Mouse (Mus musculus) T-cell, adult 2 months (primary cell): ENCODE measurements at regions not wholly inside any gene's neighbourhood (a gene's known extent, or its start where the extent isn't known, plus 50 kb on each side); places are given as distances from the start of the nearest gene placed in this dataset.
"Not testable (repeated sequence)": the region's sequence is repeated elsewhere in the genome, so short reads cannot be mapped to it uniquely, and the experiment has no call there.

Experiments
- DNase-seq: peaks from one replicate; pipeline ENCODE4 v3.0.0; 2022; ENCODE audit warnings: low spot score

DNA sequence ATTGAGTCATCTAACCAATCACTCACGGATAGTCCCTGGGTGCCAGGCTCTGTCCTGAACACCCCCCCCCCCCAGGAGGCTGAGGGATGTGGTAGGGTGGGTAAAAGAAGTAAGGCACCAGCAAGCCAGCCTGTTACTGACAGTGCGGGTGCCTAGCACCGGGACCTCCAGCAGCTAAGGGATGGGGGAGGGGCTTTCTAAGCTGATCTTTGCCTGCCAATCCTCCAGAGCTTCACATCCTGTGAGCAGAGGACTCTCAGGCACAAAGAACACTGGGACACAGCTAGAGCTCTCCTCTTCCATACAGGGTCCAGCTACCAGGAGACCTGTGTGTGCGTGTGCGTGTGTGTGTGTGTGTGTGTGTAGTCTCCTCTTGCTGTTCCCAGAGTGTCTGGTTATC lies 215.9 kb downstream of the Matn1 start:
- DNase-seq, result no peak

DNA sequence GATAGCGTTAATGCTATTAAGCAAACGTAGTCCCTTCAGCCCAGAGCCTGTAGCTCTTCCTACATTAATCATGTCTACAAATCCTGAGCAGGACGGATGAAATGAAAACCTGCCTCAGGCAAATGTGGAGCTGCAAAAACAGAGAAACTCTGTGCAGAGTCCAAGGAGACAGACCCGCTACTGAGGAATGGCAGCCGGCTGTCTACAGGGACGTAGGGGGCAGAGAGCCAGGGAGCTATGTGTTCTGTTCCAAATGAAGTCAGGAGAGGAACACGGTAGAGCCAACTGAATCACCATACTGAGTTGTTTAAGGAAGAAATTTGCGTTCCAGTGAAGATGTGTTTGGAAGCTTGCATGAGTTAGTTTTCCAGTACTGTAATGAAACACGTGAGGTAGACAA lies 217.3 kb downstream of the Matn1 start:
- DNase-seq, result no peak

DNA sequence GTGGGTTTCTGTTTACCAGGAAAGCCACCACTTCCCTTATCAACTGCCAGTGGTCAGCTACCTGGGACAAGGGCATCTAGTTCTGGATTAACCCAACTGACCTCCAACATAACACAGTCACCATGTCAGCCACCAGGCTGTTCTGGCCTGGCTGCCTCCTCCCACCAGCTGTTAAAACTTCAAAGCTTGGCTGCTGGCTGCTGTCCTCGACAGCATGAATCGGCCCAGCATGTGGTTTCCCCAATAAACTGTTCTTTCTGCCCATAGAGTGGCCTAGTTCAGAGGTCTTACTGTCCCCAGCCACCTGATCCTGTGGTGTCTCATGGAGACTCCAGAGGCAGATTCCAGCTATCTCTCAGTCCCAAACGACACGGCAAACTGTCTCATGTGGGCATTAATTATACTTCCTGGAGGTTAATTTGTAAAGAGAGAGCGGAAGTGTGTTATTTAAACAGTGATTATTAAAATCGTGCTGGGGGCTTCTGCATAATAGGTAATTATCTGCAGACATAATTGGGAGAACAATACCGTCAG lies 219.7 kb downstream of the Matn1 start:
- no peak for DNase-seq

DNA sequence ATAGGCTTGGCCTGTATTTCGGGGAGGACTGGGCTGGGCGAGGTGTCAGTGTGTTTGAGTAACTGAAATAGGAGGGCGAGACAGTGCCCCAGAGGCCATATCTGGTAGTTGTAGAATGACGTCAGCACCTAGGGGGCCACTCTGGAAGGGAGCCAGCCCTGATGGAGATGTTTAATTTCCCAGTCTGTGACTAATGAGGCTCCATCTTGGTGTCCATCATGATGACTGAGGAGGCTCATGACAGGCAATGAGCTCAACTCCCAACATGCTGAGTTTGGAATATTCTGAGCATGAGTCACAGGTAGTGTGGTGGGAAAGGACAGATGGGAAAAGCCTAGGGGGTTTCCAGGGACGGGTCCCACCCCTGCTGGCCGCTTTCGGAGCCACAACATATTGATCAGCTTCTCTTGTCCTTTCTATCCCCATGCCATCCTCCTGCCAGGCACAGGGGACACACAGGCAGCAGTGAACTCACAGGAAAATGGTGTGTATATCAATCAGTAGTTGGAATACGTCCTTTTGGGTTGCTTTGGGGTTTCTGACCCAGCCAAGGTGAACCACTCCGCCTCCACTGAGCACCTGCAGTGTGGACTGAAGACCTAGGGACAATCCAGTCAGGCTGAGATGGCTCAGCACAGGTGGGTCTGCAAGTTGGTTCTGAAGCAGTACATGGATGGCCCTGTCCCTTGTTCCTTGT lies 222.5 kb downstream of the Matn1 start:
- no peak for DNase-seq

DNA sequence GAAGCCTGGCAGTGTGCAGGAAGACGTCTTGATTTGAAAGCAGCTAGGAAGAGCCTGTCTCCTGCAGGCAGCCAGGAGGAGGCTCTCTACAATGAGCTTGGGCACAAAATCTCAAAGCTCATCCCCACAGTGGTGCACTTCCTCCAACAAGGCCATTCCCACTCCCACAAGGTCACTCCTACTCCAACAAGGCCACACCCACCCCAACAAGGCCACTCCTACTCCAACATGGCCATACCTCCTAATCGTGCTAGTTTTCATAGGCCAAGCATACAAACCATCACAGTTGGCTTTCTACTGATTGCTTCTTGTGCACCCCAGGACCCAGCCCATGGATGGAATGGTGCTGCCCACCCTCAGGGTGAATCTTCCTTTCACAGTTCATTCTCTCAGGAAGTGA lies 223.7 kb downstream of the Matn1 start:
- DNase-seq, result no peak

DNA sequence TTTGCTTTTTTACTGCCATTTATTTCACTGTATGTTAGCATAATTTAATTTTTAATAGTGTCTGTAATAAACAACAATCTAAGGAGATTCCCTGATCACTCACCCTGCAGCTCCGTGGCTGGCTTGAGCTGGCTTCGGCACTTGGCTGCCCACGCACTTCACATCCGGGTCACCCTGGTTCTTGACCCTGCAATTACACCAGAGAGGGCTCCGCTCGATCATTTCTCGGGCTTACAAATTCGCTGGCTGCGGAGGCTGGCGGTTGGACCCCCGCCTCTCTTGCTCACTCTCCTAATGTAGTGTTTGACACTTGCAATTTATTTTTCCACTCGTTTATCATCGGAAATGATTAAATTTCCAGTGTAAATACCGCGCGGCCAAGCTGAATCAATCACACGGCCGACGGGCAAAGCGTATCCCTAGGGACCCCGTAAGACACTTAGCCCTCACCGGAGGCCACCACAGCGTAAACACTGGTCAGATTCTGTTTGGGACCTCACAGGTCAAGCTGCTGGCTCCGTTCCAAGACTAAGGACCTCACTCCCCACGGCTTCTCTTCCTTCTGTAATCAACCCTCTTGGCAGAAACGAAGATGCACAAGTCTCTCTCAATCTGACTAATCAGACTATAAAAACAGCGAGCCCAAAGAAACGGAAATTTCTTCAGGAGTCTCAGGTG lies 229.7 kb downstream of the Matn1 start:
- DNase-seq, result no peak

DNA sequence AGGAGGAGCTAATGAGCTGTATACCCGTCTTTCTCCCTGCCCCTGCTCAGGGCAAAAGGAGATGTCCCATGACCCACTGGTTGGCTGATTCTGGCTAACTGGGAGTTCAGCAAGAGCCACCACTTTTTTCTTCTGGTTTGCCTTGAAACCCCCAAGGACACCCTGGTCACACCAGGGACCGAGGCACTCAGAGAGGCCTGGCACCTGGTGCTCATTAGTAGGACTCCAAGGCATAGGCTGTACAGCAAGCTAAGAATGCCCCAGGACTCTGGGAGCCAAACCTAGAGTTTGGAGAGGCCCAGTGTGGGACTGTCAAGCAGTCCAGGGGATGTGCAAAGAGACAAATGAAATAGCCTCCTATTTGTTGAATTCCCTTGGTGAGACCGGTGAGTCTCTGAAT lies 232.5 kb downstream of the Matn1 start:
- no peak for DNase-seq

DNA sequence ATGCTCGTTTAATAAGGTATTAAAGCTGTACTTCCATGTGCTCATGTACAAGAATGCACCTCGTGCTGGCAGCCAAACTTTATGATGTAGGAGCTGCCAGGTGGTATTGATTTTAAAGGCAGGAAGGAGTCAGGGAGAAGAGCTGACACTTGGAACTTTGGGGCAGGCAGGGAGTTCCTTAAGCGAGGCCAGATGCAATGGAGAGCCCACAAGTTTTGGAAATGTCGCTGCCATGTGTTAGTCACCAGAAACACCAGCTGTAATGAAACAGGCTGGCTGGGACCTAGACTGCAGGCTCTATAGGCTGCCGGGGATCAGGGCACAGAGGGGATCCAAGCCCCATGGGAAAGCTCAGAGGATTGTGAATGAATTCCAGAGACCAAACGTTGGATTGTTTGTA lies 233.7 kb downstream of the Matn1 start:
- DNase-seq, result no peak

DNA sequence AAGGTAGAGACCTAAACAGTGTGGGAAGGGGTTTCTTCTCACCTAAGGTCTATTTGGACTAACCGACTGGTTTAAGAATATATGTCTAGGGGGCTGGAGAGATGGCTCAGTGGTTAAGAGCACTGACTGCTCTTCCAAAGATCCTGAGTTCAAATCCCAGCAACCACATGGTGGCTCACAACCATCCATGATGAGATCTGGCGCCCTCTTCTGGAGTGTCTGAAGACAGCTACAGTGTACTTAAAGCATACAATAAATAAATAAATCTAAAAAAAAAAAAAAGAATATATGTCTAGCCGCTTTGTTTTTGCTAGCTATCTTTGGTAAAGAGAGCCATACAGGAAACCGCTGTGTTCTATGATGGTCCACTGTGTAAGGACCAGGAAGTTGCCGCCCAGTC lies 234.5 kb downstream of the Matn1 start:
- not testable (repeated sequence) for DNase-seq

DNA sequence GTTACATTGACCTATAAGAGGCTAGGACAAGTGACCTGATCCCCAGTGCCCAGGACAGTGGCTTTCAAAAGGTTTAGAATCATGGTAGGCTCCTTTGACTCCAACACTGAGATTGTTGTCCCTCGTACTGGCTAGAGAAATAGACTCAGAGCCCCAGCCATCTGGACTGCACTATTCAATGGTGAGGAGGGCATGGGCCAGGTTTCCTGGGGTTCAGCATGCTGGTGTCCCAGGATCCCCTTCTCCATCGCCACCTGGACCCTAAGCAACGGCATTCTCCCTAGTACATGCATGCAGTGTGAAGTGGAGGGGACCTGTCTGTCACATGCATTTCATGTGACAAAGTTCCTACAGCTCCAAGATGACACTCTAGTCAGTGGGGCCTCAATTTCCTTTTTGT lies 243.9 kb downstream of the Matn1 start:
- DNase-seq, result no peak

DNA sequence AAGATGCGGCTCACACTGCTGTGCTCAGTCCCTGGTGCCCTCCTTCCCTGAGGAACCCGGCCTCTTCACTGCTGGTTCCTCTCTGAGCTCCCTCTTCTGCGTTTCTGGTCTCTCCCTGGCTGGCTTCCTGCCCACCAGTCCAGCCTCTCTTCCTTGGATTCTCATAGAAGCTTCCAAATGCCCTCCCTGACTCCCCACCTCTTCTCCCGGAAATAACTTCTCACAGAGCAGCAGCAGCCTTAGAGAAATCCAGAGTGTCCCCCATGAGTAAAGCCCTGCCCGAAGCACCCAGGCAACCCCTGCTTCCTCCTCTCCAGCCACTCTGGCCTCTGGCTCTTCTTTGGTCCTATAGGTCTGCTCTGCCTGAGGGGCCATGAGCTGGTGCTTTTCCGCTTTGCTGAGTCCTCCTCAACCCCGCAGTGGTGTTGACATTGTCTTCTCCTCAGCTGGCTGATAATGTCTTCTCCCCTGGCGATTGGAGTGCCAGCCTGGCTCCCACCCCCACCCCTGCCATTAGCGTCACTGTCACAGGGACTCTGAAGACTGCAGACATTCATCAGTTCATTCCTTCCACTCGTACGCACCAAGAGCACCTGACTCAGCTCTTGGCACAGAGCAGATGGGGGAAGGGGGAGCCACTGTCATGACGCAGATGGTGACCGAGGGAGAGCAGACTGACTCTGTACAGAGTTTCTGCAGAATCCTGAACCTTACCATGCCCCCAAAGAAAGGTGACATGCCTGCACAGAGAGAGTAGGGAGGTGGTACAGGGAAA lies 247.1 kb downstream of the Matn1 start:
- no peak for DNase-seq

DNA sequence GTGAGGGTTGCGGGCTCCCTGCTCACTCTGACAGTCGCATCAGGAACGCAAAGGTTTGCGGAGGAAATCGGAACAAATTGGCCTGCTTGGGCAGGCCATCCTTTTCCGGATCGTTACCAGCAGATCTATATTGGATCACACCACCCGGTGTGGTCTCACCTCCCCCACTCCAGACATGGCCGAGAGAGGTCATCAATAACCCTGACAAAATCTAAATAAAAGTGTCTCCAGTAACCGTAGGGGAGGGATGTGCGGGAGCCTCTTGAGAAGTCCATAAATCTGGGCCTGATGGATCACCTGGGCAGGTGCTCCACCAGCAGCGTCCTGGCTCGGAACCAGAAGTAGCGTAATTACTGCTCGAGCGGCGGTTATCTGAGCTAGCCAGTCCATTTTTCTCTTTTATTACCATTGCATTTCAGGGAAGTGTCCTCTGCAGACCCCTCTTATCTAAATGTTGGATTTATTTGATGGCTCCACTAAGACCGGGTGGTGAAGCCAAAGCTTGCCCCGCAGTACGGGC lies 249.8 kb downstream of the Matn1 start:
- no peak for DNase-seq

DNA sequence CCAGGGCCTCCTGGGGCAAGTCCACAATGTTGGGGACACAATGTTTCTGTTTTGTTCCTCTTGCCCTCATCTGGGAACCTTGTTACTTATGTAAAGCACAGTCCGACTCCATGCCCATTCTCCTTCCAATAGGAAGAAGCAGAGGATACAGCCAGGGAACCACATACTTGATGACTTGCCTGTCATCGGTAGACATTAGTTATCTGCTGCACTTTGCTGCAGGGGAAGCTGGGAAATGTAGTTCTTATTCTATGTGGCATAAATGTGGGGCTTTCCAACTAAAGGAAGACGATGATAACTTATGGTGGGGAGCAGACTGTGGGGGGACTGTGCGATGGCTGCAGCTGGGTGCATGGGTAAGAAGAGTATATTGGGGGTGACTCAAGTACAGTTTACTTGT lies 252.0 kb downstream of the Matn1 start:
- no peak for DNase-seq

DNA sequence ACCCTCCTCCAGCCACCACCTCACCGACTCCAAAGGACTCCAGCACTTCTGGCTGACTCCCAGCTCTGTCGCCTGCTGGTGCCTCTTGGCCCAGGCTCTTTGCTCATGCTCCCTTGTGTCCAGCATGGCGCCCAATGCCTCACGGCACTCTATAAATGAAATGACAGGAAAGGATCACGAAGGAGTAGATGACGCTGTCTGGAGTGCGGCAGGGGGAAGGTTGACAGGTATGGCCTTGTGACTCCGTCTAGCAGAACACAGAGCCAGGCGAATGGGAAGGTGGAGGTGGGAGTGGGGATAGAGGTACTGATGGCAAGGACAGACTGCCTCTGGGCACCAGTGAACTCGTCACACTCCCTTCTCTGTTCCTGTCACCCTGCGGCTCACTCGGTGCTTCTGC lies 259.5 kb downstream of the Matn1 start:
- DNase-seq, result no peak

DNA sequence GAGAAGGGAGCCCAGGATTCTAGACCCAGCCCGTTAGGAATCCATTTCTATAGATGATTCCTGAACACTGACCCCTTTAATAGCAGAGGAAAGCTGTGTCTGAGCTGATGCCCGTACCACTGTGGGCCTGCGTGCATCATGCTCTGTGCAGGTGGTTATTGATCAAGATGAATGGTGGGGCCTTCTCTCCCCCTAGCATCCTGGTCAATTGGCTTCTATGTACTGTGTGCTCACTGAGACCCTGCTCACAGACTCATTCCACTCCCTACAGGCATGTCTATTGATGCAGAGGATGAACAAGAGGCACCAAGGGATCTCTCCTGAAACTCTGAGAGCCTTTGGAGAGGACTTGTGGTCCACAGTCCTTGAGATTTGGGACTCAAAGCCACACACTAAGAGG lies 260.5 kb downstream of the Matn1 start:
- DNase-seq, result no peak

DNA sequence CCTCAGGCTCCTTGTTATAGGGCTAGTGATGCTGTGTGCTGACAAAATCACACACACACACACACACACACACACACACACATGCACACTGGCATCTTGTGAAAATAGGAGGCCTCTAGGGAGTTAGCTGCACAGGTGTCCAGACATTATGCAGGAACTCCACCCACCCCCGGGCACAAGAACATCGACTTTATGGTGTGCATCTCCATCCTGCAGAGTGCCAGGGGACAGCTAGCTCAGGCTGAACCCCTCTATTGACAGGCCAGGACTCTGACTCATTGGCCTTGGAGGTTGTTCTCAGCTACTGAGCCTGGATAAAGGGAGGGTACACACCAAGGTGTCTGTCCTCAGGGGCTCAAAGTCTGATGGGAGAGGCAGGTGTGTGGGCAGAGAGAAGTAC lies 260.9 kb downstream of the Matn1 start:
- DNase-seq, result no peak

DNA sequence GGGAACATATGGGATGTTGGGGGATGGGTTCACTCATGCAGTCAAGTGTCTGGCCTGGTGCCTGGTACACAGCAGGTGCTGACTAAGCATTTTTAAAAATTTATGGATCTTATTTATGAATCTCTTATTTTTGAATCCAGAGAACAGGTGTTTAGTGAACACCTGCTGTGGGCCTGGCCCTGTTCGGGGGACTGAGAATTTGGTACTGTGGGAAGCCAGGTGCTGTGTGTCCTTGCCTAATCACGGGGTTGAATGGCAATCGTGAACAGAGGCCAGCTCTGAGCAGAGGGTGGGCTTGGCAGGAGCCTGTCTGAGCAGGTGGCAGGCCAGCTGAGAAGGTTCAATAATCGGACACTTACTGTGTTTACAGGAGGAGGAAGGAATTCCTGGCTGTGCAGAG lies 261.5 kb downstream of the Matn1 start:
- DNase-seq, result no peak

DNA sequence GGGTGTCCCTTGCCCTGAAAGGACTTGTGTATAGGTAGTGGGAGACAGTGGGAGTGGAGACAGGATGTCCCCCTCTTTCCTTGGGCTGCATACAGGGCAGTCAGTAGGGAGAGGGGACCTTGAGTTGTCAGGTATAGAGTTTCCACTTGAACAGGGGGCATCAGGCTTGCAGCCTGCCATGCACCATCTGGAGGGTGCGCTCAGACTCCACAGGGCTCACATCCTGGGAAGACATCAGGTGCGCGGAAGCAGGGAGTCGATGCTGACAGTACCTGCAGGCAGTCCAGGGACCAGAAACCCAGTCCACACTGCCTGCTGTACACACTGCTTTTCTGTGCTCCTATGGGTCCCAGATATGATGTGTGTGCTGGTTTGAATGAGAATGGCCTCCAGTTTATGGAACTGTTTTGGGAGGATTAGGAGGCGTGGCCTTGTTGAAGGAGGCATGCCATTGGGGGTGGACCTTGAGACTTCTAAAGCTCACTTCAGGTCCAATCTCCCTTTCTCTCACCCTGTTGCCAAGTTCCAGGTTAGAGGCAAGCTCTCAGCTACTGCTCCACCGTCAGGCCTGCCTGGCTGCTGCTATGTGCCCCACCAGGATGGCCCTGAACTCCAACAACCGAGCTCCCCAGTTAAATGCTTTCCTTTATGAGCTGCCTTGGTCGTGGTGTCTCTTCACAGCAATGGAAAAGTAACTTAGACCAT lies 262.1 kb downstream of the Matn1 start:
- DNase-seq, result no peak

DNA sequence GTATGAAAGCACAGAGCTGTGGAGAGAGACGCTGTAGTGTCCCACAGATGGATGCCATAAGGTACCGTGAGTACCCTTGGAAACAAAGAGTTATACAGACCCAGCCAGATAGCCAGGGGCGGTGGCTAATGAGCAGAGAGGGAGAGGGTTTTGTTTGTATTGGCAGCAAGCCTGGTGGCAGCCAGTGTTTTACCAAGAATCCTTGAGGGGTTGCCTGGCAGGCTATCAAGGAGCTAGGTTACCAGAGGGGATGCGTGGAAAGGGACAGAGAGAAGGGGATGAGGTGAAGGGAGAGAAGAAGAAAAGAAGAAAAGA lies 262.7 kb downstream of the Matn1 start:
- no peak for DNase-seq

DNA sequence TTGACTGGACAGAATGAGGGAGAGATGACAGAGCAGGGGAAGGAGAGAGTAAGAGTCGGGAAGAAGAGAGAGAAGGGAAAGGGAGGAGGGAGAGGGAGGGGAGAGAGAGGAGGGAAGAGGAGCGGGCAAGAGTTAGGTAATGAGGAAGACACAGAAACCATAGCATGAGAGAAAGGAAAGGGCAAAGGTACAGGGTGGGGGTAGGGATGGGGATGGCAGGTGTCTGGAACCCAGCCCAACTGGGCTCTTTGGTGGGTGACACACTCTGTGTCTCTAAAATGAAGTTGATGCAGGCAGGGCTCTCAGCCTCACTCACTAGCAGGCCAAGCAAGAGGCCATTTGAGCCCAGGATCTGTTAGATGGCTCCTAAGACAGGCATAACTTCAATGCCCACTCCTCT lies 263.1 kb downstream of the Matn1 start:
- no peak for DNase-seq

DNA sequence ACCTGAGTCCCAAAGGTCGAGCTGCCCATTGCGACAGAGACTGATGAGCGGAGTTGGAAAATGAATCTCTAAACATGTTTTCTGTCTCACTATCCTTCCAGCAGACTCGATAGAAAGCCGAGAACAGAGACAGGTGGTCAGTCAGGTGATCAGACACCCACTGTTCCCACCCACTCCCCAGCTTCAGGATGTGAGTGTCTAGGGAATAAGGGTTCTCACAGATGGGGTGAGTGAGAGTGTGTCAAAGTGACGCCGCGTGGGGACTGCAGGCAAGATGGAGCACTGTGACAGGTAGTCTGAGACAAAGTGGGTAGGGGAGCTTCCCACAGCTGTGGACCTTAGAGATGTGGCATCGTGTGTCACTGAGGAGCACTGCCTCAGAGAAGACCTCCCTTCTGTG lies 264.0 kb downstream of the Matn1 start:
- no peak for DNase-seq

DNA sequence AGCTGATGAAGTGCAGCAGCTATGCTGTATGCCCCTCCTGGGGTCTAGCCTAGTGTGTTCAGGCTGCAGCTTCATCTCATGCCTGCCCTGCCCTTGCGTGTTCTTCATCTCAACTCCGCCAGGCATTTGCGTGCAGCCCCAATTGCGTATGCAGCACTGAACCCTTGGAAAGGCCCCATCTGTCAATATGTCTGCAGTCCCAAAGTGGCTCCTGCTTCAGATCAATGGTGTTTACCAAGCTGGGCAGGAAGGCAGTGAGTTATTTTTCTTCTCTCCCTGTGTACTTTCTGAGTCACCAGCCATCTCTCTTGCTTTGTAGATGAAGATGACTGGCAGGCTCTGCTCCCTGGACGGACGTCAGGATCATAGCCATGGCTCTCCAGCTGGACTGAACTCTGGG lies 264.5 kb downstream of the Matn1 start:
- no peak for DNase-seq
